Mouse (Mus musculus) lung, adult 18-20 months (tissue): ENCODE results near the gene Cyp27b1.
"Not testable (repeated sequence)": the region's sequence is repeated elsewhere in the genome, so short reads cannot be mapped to it uniquely, and the experiment has no call there.

Experiments used
- DNase-seq, 2 experiments: peaks; one replicate each; pipeline ENCODE4 v3.0.0; 2022; ENCODE audit warnings: mixed read lengths in 2 of 2

Gene Cyp27b1

GRCm38 (mm10) chr10:127071203-127071602 is 23.2 kb downstream of the Cyp27b1 start:
- DNase-seq: no peak

- DNase-seq: not testable (repeated sequence)
Observed at GRCm38 (mm10) chr10:127072270-127072669, 24.2 kb downstream of the Cyp27b1 start.

GRCm38 (mm10) chr10:127072969-127073368 is 24.9 kb downstream of the Cyp27b1 start:
- not testable (repeated sequence) for DNase-seq

- no peak for DNase-seq
Observed at GRCm38 (mm10) chr10:127073981-127074380, 25.9 kb downstream of the Cyp27b1 start.

GRCm38 (mm10) chr10:127075080-127075479 is 27.0 kb downstream of the Cyp27b1 start, which contains the start of gene Agap2:
Gene Agap2 (plus strand): TSS chr10:127075284.
- peak in 1 of 2 experiments; percentile 53 for DNase-seq

- DNase-seq: no peak
Observed at GRCm38 (mm10) chr10:127075651-127076050, 27.6 kb downstream of the Cyp27b1 start.

GRCm38 (mm10) chr10:127076082-127076481 is 28.0 kb downstream of the Cyp27b1 start:
- no peak for DNase-seq

GRCm38 (mm10) chr10:127077515-127077914 is 29.5 kb downstream of the Cyp27b1 start:
- DNase-seq: no peak

GRCm38 (mm10) chr10:127078001-127078676 is 30.1 kb downstream of the Cyp27b1 start:
- no peak for DNase-seq

GRCm38 (mm10) chr10:127078677-127079575 is 30.9 kb downstream of the Cyp27b1 start:
- DNase-seq: no peak

- DNase-seq: no peak
Observed at GRCm38 (mm10) chr10:127079665-127080391, 31.8 kb downstream of the Cyp27b1 start.

GRCm38 (mm10) chr10:127080901-127081780 is 33.1 kb downstream of the Cyp27b1 start:
- DNase-seq: no peak

- DNase-seq: no peak
Observed at GRCm38 (mm10) chr10:127081996-127082620, 34.1 kb downstream of the Cyp27b1 start.

GRCm38 (mm10) chr10:127083292-127083914 is 35.4 kb downstream of the Cyp27b1 start:
- no peak for DNase-seq

GRCm38 (mm10) chr10:127083915-127084306 is 35.9 kb downstream of the Cyp27b1 start:
- no peak for DNase-seq

GRCm38 (mm10) chr10:127085052-127085451 is 37.0 kb downstream of the Cyp27b1 start:
- DNase-seq: no peak

GRCm38 (mm10) chr10:127085633-127086032 is 37.6 kb downstream of the Cyp27b1 start:
- no peak for DNase-seq

- peak; percentile 50 to 74 for DNase-seq
Observed at GRCm38 (mm10) chr10:127090560-127091411, 42.7 kb downstream of the Cyp27b1 start.

GRCm38 (mm10) chr10:127091507-127092396 is 43.7 kb downstream of the Cyp27b1 start:
- DNase-seq: peak; percentile 47 to 62
